Mouse (Mus musculus): ENCODE data around the gene Ascc1. TPM values are rescaled to one million over a fixed set of nuclear protein-coding genes. Genes with fewer than 3 reads are reported as not detected.

Ascc1 gene
- polyA plus RNA-seq, 1 experiment from 2014 or later = 45.6 TPM

GRCm38 (mm10) chr10:60075159-60075558 lies 72.6 kb downstream of the Ascc1 start:
- no peak overlapping the region for H3K27ac ChIP-seq
- H3K27me3 ChIP-seq (ENCODE audit: control insufficient read depth, insufficient read depth, low read length) = no peaks in the 10 kb centered on the region
- H3K4me3 ChIP-seq (replicated peaks; ENCODE audit: low read length) = no peak overlapping the region
- no peak for DNase-seq (ENCODE audit: low spot score)
- no peak overlapping the region for H3K4me2 ChIP-seq (replicated peaks)
- 89% methylated on average over 1 of the region's 1 CpGs for WGBS
- no peaks in the 10 kb centered on the region for H3K36me3 ChIP-seq (replicated peaks; ENCODE audit: control insufficient read depth, insufficient read depth)
- H3K9ac ChIP-seq = no peak overlapping the region
- no peaks in the 10 kb centered on the region for H3K9me3 ChIP-seq (ENCODE audit: control insufficient read depth, low read length)
- ATAC-seq (ENCODE audit: low FRiP score) = no peak
- peaks cover 11% of the 10 kb centered on the region; the same call in 1 of the 2 replicates for H3K4me1 ChIP-seq (replicated peaks; ENCODE audit: control insufficient read depth, insufficient read depth, low read length)

GRCm38 (mm10) chr10:60077226-60077625 lies 74.6 kb downstream of the Ascc1 start:
- peaks cover 19% of the 10 kb centered on the region for H3K4me1 ChIP-seq (replicated peaks; ENCODE audit: control insufficient read depth, insufficient read depth, low read length)
- H3K36me3 ChIP-seq (replicated peaks; ENCODE audit: control insufficient read depth, insufficient read depth) = no peaks in the 10 kb centered on the region
- no peak overlapping the region for H3K4me2 ChIP-seq (replicated peaks)
- DNase-seq (ENCODE audit: low spot score) (no peak), ATAC-seq (ENCODE audit: low FRiP score) (no peak)
- H3K9me3 ChIP-seq (ENCODE audit: control insufficient read depth, low read length) = no peaks in the 10 kb centered on the region
- WGBS = 93% methylated on average over 7 of the region's 7 CpGs
- H3K9ac ChIP-seq = no peak overlapping the region
- no peaks in the 10 kb centered on the region for H3K27me3 ChIP-seq (ENCODE audit: control insufficient read depth, insufficient read depth, low read length)
- H3K4me3 ChIP-seq (replicated peaks; ENCODE audit: low read length) = no peak overlapping the region
- no peak overlapping the region for H3K27ac ChIP-seq

- no peak for DNase-seq (ENCODE audit: low spot score)
- H3K36me3 ChIP-seq (replicated peaks; ENCODE audit: control insufficient read depth, insufficient read depth) = no peaks in the 10 kb centered on the region
Measured at GRCm38 (mm10) chr10:60077736-60078560, 75.3 kb downstream of the Ascc1 start.

GRCm38 (mm10) chr10:60078561-60078917 lies 75.9 kb downstream of the Ascc1 start:
- Histone ChIP-seq H3K36me3 (replicated peaks; ENCODE audit: control insufficient read depth, insufficient read depth) (no peaks in the 10 kb centered on the region), H3K4me3 (replicated peaks; ENCODE audit: low read length) (no peak overlapping the region), H3K9ac (no peak overlapping the region), H3K27ac (peak overlapping the region; percentile 51), H3K4me2 (replicated peaks) (no peak overlapping the region), H3K9me3 (ENCODE audit: control insufficient read depth, low read length) (no peaks in the 10 kb centered on the region), H3K4me1 (replicated peaks; ENCODE audit: control insufficient read depth, insufficient read depth, low read length) (peaks cover 19% of the 10 kb centered on the region), H3K27me3 (ENCODE audit: control insufficient read depth, insufficient read depth, low read length) (no peaks in the 10 kb centered on the region)
- DNase-seq (ENCODE audit: low spot score) = no peak
- WGBS = 68% methylated on average over 5 of the region's 5 CpGs
- ATAC-seq (ENCODE audit: low FRiP score) = no peak

More at GRCm38 (mm10) chr10:60077736-60078560, 75.3 kb downstream of the Ascc1 start:
- no peak for ATAC-seq (ENCODE audit: low FRiP score)
- WGBS = 70% methylated on average over 18 of the region's 18 CpGs
- H3K4me2 ChIP-seq (replicated peaks) = no peak overlapping the region
- H3K27me3 ChIP-seq (ENCODE audit: control insufficient read depth, insufficient read depth, low read length) = no peaks in the 10 kb centered on the region
- H3K4me3 ChIP-seq (replicated peaks; ENCODE audit: low read length) = no peak overlapping the region
- peak overlapping the region; percentile 51; the same call in 1 of the 2 replicates for H3K27ac ChIP-seq
- H3K9ac ChIP-seq = no peak overlapping the region
- H3K9me3 ChIP-seq (ENCODE audit: control insufficient read depth, low read length) = no peaks in the 10 kb centered on the region
- peaks cover 19% of the 10 kb centered on the region for H3K4me1 ChIP-seq (replicated peaks; ENCODE audit: control insufficient read depth, insufficient read depth, low read length)

GRCm38 (mm10) chr10:60080171-60080570 lies 77.6 kb downstream of the Ascc1 start:
- Histone ChIP-seq H3K4me3 (replicated peaks; ENCODE audit: low read length) (no peak overlapping the region), H3K9me3 (ENCODE audit: control insufficient read depth, low read length) (no peaks in the 10 kb centered on the region), H3K4me2 (replicated peaks) (no peak overlapping the region), H3K4me1 (replicated peaks; ENCODE audit: control insufficient read depth, insufficient read depth, low read length) (peaks cover 19% of the 10 kb centered on the region), H3K27me3 (ENCODE audit: control insufficient read depth, insufficient read depth, low read length) (no peaks in the 10 kb centered on the region), H3K27ac (0 out of 2 replicates have a peak overlapping the region, but pooled peaks have one; percentile 28), H3K36me3 (replicated peaks; ENCODE audit: control insufficient read depth, insufficient read depth) (no peaks in the 10 kb centered on the region), H3K9ac (no peak overlapping the region)
- DNase-seq (ENCODE audit: low spot score) = no peak
- 58% methylated on average over 3 of the region's 3 CpGs for WGBS
- no peak for ATAC-seq (ENCODE audit: low FRiP score)

GRCm38 (mm10) chr10:60080601-60080981 lies 78.0 kb downstream of the Ascc1 start:
- H3K27me3 ChIP-seq (ENCODE audit: control insufficient read depth, insufficient read depth, low read length) = no peaks in the 10 kb centered on the region
- no peaks in the 10 kb centered on the region for H3K36me3 ChIP-seq (replicated peaks; ENCODE audit: control insufficient read depth, insufficient read depth)
- WGBS = 63% methylated on average over 5 of the region's 5 CpGs
- peak overlapping the region; percentile 58; the same call in 1 of the 2 replicates for H3K27ac ChIP-seq
- DNase-seq (ENCODE audit: low spot score) (no peak), ATAC-seq (ENCODE audit: low FRiP score) (no peak)
- H3K9me3 ChIP-seq (ENCODE audit: control insufficient read depth, low read length) = no peaks in the 10 kb centered on the region
- no peak overlapping the region for H3K4me2 ChIP-seq (replicated peaks)
- H3K9ac ChIP-seq = no peak overlapping the region
- no peak overlapping the region for H3K4me3 ChIP-seq (replicated peaks; ENCODE audit: low read length)
- peaks cover 19% of the 10 kb centered on the region for H3K4me1 ChIP-seq (replicated peaks; ENCODE audit: control insufficient read depth, insufficient read depth, low read length)

GRCm38 (mm10) chr10:60080982-60081825 lies 78.6 kb downstream of the Ascc1 start:
- H3K9ac ChIP-seq = no peak overlapping the region
- no peaks in the 10 kb centered on the region for H3K27me3 ChIP-seq (ENCODE audit: control insufficient read depth, insufficient read depth, low read length)
- no peak for DNase-seq (ENCODE audit: low spot score)
- no peak overlapping the region for H3K4me3 ChIP-seq (replicated peaks; ENCODE audit: low read length)
- H3K27ac ChIP-seq = peak overlapping the region; percentile 58; the same call in 1 of the 2 replicates
- no peak for ATAC-seq (ENCODE audit: low FRiP score)
- no peaks in the 10 kb centered on the region for H3K9me3 ChIP-seq (ENCODE audit: control insufficient read depth, low read length)
- H3K36me3 ChIP-seq (replicated peaks; ENCODE audit: control insufficient read depth, insufficient read depth) = no peaks in the 10 kb centered on the region
- WGBS = 69% methylated on average over 21 of the region's 21 CpGs
- no peak overlapping the region for H3K4me2 ChIP-seq (replicated peaks)
- peaks cover 19% of the 10 kb centered on the region for H3K4me1 ChIP-seq (replicated peaks; ENCODE audit: control insufficient read depth, insufficient read depth, low read length)

- 42% methylated on average over 5 of the region's 5 CpGs for WGBS
- H3K9ac ChIP-seq = no peak overlapping the region
- no peak for DNase-seq (ENCODE audit: low spot score)
Measured at GRCm38 (mm10) chr10:60081905-60082304, 79.3 kb downstream of the Ascc1 start.

GRCm38 (mm10) chr10:60084065-60084464 lies 81.5 kb downstream of the Ascc1 start:
- Histone ChIP-seq H3K27ac (no peak overlapping the region), H3K4me3 (replicated peaks; ENCODE audit: low read length) (no peak overlapping the region), H3K4me2 (replicated peaks) (no peak overlapping the region), H3K9ac (no peak overlapping the region), H3K27me3 (ENCODE audit: control insufficient read depth, insufficient read depth, low read length) (no peaks in the 10 kb centered on the region), H3K9me3 (ENCODE audit: control insufficient read depth, low read length) (no peaks in the 10 kb centered on the region), H3K4me1 (replicated peaks; ENCODE audit: control insufficient read depth, insufficient read depth, low read length) (peaks cover 9% of the 10 kb centered on the region; the same call in 1 of the 2 replicates), H3K36me3 (replicated peaks; ENCODE audit: control insufficient read depth, insufficient read depth) (no peaks in the 10 kb centered on the region)
- ATAC-seq (ENCODE audit: low FRiP score) = no peak
- no peak for DNase-seq (ENCODE audit: low spot score)
- WGBS = 88% methylated on average over 4 of the region's 4 CpGs

More at GRCm38 (mm10) chr10:60081905-60082304, 79.3 kb downstream of the Ascc1 start:
- H3K4me1 ChIP-seq (replicated peaks; ENCODE audit: control insufficient read depth, insufficient read depth, low read length) = peaks cover 19% of the 10 kb centered on the region
- no peak overlapping the region for H3K4me2 ChIP-seq (replicated peaks)
- H3K27me3 ChIP-seq (ENCODE audit: control insufficient read depth, insufficient read depth, low read length) = no peaks in the 10 kb centered on the region
- no peaks in the 10 kb centered on the region for H3K36me3 ChIP-seq (replicated peaks; ENCODE audit: control insufficient read depth, insufficient read depth)
- peak overlapping the region; percentile 58; the same call in 1 of the 2 replicates for H3K27ac ChIP-seq
- H3K9me3 ChIP-seq (ENCODE audit: control insufficient read depth, low read length) = no peaks in the 10 kb centered on the region
- no peak for ATAC-seq (ENCODE audit: low FRiP score)
- H3K4me3 ChIP-seq (replicated peaks; ENCODE audit: low read length) = no peak overlapping the region

Measured in hindbrain, embryonic 14.5 days (tissue).